Mouse (Mus musculus): ENCODE data around the gene Top2a. TPM values are rescaled to one million over a fixed set of nuclear protein-coding genes. Genes with fewer than 3 reads are reported as not detected.

Gene Top2a
- polyA plus RNA-seq, 1 experiment from 2014 or later: 20.4 TPM

GRCm38 (mm10) chr11:99042834-99043431 is 18.9 kb upstream of the Top2a start:
- H3K4me1 ChIP-seq (ENCODE audit: control insufficient read depth, insufficient read depth, low read length): peaks cover 5% of the 10 kb centered on the region
- no peak for ATAC-seq
- no peaks in the 10 kb centered on the region for H3K27me3 ChIP-seq (ENCODE audit: control insufficient read depth, insufficient read depth, low read depth, low read length)
- H3K9ac ChIP-seq (ENCODE audit: low read depth, low read length): no peak overlapping the region
- peak overlapping the region; percentile 5; the same call in 1 of the 2 replicates for H3K4me3 ChIP-seq (ENCODE audit: low read depth, low read length)
- H3K9me3 ChIP-seq (replicated peaks; ENCODE audit: control insufficient read depth, low read length, poor library complexity, severe bottlenecking): no peaks in the 10 kb centered on the region
- WGBS: 52% methylated on average over 12 of the region's 12 CpGs
- no peaks in the 10 kb centered on the region for H3K36me3 ChIP-seq (ENCODE audit: control insufficient read depth, insufficient read depth, low read length)
- H3K27ac ChIP-seq (ENCODE audit: low read length): peak overlapping the region; percentile 55
- peak overlapping the region; percentile 98 for H3K4me2 ChIP-seq (ENCODE audit: low read length)

DNA sequence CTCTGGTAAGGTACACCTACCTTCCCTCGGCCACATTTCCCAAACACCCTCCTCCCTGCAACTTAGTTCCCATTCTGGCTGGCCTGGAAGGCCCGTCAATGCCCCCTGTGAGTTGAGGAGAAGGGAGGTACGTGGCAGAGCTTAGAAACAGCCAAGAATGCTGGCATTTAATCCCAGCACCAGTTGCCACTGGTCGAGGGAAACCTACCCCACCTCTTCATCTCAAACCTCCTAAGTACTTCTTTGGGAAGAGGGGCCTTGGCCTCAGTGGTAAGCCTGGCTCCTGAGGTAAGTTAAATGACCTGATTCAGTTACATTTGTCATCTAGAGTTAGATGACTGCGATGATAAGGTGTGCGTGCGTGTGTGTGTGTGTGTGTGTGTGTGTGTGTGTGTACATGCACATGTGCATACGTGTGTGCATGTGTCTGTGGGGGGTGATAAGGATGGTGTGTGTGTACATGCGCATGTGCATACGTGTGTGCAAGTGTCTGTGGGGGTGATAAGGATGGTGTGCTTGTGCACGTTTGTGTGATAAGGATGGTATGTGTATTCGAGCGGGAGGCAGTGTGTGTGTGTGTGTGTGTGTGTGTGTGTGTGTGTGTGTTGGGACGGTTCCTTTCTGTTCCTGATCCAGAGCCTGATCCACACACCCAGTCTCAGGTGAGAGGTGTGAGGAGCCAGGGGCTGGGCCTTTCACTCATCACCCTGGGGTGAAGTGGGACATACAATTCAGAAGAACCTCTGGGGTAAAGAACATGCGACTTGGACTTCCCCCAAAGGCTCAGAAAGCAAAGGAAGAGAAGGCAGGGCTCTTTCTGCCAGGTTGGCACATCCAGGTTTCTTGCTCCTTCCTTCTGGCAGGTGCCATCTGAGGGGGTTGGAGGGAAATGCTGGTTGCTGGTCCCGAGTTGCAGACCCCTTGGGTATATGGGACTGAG is 18.1 kb upstream of the Top2a start:
- Histone ChIP-seq H3K4me1 (ENCODE audit: control insufficient read depth, insufficient read depth, low read length) (peaks cover 5% of the 10 kb centered on the region), H3K36me3 (ENCODE audit: control insufficient read depth, insufficient read depth, low read length) (no peaks in the 10 kb centered on the region), H3K4me3 (ENCODE audit: low read depth, low read length) (peak overlapping the region; percentile 53), H3K27me3 (ENCODE audit: control insufficient read depth, insufficient read depth, low read depth, low read length) (no peaks in the 10 kb centered on the region), H3K27ac (ENCODE audit: low read length) (peak overlapping the region; percentile 55), H3K4me2 (ENCODE audit: low read length) (peak overlapping the region; percentile 98), H3K9me3 (replicated peaks; ENCODE audit: control insufficient read depth, low read length, poor library complexity, severe bottlenecking) (no peaks in the 10 kb centered on the region), H3K9ac (ENCODE audit: low read depth, low read length) (peak overlapping the region; percentile 79)
- WGBS: 61% methylated on average over 16 of the region's 16 CpGs
- no peak for ATAC-seq

- ATAC-seq: peak; percentile 51
- Histone ChIP-seq H3K36me3 (ENCODE audit: control insufficient read depth, insufficient read depth, low read length) (no peaks in the 10 kb centered on the region), H3K9me3 (replicated peaks; ENCODE audit: control insufficient read depth, low read length, poor library complexity, severe bottlenecking) (no peaks in the 10 kb centered on the region), H3K9ac (ENCODE audit: low read depth, low read length) (peak within 1 kb of the TSS; percentile 79), H3K4me2 (ENCODE audit: low read length) (peak within 1 kb of the TSS; percentile 98), H3K4me1 (ENCODE audit: control insufficient read depth, insufficient read depth, low read length) (peaks cover 5% of the 10 kb centered on the region), H3K4me3 (ENCODE audit: low read depth, low read length) (peak within 1 kb of the TSS; percentile 53), H3K27me3 (ENCODE audit: control insufficient read depth, insufficient read depth, low read depth, low read length) (no peaks in the 10 kb centered on the region), H3K27ac (ENCODE audit: low read length) (peak within 1 kb of the TSS; percentile 53)
- 0% methylated on average over 57 of the region's 63 CpGs for WGBS
Observed at GRCm38 (mm10) chr11:99041051-99041729, 17.2 kb upstream of the Top2a start, which contains the start of gene Igfbp4. Igfbp4 (plus strand) TSS chr11:99041244.

GRCm38 (mm10) chr11:99040346-99040974 is 16.5 kb upstream of the Top2a start:
- H3K4me2 ChIP-seq (ENCODE audit: low read length): peak overlapping the region; percentile 98
- 2% methylated on average over 17 of the region's 17 CpGs for WGBS
- H3K27me3 ChIP-seq (ENCODE audit: control insufficient read depth, insufficient read depth, low read depth, low read length): no peaks in the 10 kb centered on the region
- H3K4me3 ChIP-seq (ENCODE audit: low read depth, low read length): peak overlapping the region; percentile 53
- H3K27ac ChIP-seq (ENCODE audit: low read length): peak overlapping the region; percentile 53
- H3K4me1 ChIP-seq (ENCODE audit: control insufficient read depth, insufficient read depth, low read length): peaks cover 5% of the 10 kb centered on the region
- no peaks in the 10 kb centered on the region for H3K9me3 ChIP-seq (replicated peaks; ENCODE audit: control insufficient read depth, low read length, poor library complexity, severe bottlenecking)
- no peaks in the 10 kb centered on the region for H3K36me3 ChIP-seq (ENCODE audit: control insufficient read depth, insufficient read depth, low read length)
- peak overlapping the region; percentile 79 for H3K9ac ChIP-seq (ENCODE audit: low read depth, low read length)
- ATAC-seq: peak; percentile 26; the same call in 1 of the 2 replicates

- WGBS: under 1% methylated on average over 15 of the region's 15 CpGs
- H3K36me3 ChIP-seq (ENCODE audit: control insufficient read depth, insufficient read depth, low read length): no peaks in the 10 kb centered on the region
- H3K27me3 ChIP-seq (ENCODE audit: control insufficient read depth, insufficient read depth, low read depth, low read length): no peaks in the 10 kb centered on the region
- peak overlapping the region; percentile 98 for H3K4me2 ChIP-seq (ENCODE audit: low read length)
- H3K27ac ChIP-seq (ENCODE audit: low read length): peak overlapping the region; percentile 53
- ATAC-seq: peak; percentile 87
- peak overlapping the region; percentile 79; the same call in 1 of the 2 replicates for H3K9ac ChIP-seq (ENCODE audit: low read depth, low read length)
- peak overlapping the region; percentile 53 for H3K4me3 ChIP-seq (ENCODE audit: low read depth, low read length)
- no peaks in the 10 kb centered on the region for H3K9me3 ChIP-seq (replicated peaks; ENCODE audit: control insufficient read depth, low read length, poor library complexity, severe bottlenecking)
- H3K4me1 ChIP-seq (ENCODE audit: control insufficient read depth, insufficient read depth, low read length): peaks cover 5% of the 10 kb centered on the region
Observed at GRCm38 (mm10) chr11:99039782-99040181, 15.8 kb upstream of the Top2a start.

DNA sequence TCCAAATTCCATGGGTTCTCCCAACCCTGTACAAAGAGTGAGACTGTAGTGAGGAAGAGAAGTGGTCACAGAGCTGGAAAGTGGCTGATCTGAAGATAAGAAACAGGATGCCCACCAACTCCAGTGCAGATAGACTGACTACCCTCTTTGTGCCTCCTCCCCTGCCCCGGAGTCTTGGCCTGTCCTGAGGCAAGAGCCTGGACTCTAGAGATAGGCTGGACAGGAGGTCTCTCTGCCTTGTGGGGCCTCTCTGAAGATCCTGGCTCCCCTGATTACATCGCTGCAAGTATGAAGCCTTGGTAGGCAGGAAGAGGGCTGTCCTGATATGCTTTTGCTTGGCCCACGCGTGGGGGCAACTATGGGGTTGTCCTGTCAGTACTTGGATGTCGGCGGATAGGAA is 12.3 kb upstream of the Top2a start:
- Histone ChIP-seq H3K4me2 (ENCODE audit: low read length) (no peak overlapping the region), H3K9me3 (replicated peaks; ENCODE audit: control insufficient read depth, low read length, poor library complexity, severe bottlenecking) (no peaks in the 10 kb centered on the region), H3K27me3 (ENCODE audit: control insufficient read depth, insufficient read depth, low read depth, low read length) (no peaks in the 10 kb centered on the region), H3K9ac (ENCODE audit: low read depth, low read length) (no peak overlapping the region), H3K36me3 (ENCODE audit: control insufficient read depth, insufficient read depth, low read length) (no peaks in the 10 kb centered on the region), H3K4me3 (ENCODE audit: low read depth, low read length) (no peak overlapping the region), H3K4me1 (ENCODE audit: control insufficient read depth, insufficient read depth, low read length) (peaks cover 5% of the 10 kb centered on the region), H3K27ac (ENCODE audit: low read length) (no peak overlapping the region)
- 81% methylated on average over 6 of the region's 6 CpGs for WGBS
- ATAC-seq: no peak

GRCm38 (mm10) chr11:99035350-99035749 is 11.4 kb upstream of the Top2a start:
- no peaks in the 10 kb centered on the region for H3K36me3 ChIP-seq (ENCODE audit: control insufficient read depth, insufficient read depth, low read length)
- H3K9me3 ChIP-seq (replicated peaks; ENCODE audit: control insufficient read depth, low read length, poor library complexity, severe bottlenecking): no peaks in the 10 kb centered on the region
- H3K27me3 ChIP-seq (ENCODE audit: control insufficient read depth, insufficient read depth, low read depth, low read length): no peaks in the 10 kb centered on the region
- H3K4me2 ChIP-seq (ENCODE audit: low read length): no peak overlapping the region
- peaks cover under 1% of the 10 kb centered on the region for H3K4me1 ChIP-seq (ENCODE audit: control insufficient read depth, insufficient read depth, low read length)
- 78% methylated on average over 4 of the region's 4 CpGs for WGBS
- ATAC-seq: no peak
- H3K27ac ChIP-seq (ENCODE audit: low read length): no peak overlapping the region
- H3K4me3 ChIP-seq (ENCODE audit: low read depth, low read length): no peak overlapping the region
- no peak overlapping the region for H3K9ac ChIP-seq (ENCODE audit: low read depth, low read length)

- H3K9ac ChIP-seq (ENCODE audit: low read depth, low read length): no peak overlapping the region
- no peak overlapping the region for H3K4me2 ChIP-seq (ENCODE audit: low read length)
- no peak for ATAC-seq
- H3K4me1 ChIP-seq (ENCODE audit: control insufficient read depth, insufficient read depth, low read length): peaks cover 6% of the 10 kb centered on the region
- no peak overlapping the region for H3K4me3 ChIP-seq (ENCODE audit: low read depth, low read length)
- no peak overlapping the region for H3K27ac ChIP-seq (ENCODE audit: low read length)
- no peaks in the 10 kb centered on the region for H3K36me3 ChIP-seq (ENCODE audit: control insufficient read depth, insufficient read depth, low read length)
- H3K27me3 ChIP-seq (ENCODE audit: control insufficient read depth, insufficient read depth, low read depth, low read length): no peaks in the 10 kb centered on the region
- WGBS: 87% methylated on average over 12 of the region's 12 CpGs
- H3K9me3 ChIP-seq (replicated peaks; ENCODE audit: control insufficient read depth, low read length, poor library complexity, severe bottlenecking): no peaks in the 10 kb centered on the region
Observed at GRCm38 (mm10) chr11:99026899-99027440, 3.0 kb upstream of the Top2a start.
